Mouse (Mus musculus): ENCODE results near the gene Tkt.

Gene Tkt

DNA sequence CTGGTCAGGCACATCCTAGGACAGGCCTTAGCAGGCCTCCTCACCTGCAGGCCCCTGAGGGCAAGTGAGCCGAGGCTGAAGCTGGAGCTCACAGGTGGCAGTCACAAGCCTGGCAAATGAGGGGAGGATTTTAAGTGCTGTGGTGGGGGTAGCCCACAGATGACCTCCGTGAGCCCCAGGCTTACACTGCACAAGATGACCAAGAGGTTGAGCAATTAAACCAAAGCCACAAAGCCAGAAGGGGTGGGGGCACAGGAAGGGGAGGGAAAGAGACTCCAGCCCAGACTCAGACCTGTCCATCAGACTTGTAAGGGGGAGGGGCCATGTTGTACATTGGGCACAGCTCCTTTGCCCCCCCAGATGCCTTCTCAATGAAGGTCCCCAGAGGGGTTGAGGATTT is 68.6 kb downstream of the Tkt start:
- CTCF ChIA-PET, result interaction anchor here (0.5 to 1.2 kb wide), 5 partner anchors 12 to 54 kb away, joined by 3 to 6 read pairs (median 4); no protein-coding TSS in a partner anchor

GRCm38 (mm10) chr14:30618746-30619275 is 70.7 kb downstream of the Tkt start:
- CTCF ChIA-PET, result interaction anchor here (0.8 kb wide), 1 partner anchor 15 kb away, joined by 3 read pairs; no protein-coding TSS in a partner anchor

DNA sequence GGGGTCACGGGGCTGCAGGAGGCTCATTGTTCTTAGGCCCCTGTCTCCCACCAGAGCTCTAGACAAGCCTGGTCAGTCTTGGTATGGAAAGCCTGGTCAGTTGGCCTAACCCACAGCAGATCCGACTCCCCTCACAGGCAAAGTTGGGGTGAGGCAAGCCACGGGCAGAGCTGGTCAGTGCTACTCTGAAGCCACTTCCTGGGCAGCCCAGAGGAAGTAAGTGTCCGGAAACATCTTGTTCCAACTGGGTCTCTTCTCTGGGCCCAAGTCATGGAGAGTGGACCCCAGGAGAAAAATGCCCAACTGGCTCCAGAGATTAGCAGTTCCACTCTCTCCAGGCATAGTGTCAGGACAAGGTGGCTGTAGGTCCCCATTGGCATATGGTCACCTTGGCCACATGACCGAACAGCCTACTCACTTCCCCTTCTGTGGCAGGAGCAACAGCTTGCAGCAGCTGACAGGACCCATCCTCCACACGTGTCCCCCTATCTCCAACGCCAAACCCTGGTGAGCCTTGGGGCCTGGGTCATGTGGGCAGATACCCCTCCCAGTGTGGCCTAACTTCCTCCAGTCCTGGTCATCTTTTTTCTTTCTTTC is 71.9 kb downstream of the Tkt start:
- CTCF ChIA-PET, result interaction anchor here (0.9 kb wide), 1 partner anchor 14 kb away, joined by 4 read pairs; no protein-coding TSS in a partner anchor

GRCm38 (mm10) chr14:30622130-30622529 is 74.0 kb downstream of the Tkt start:
- CTCF ChIA-PET, result no interaction called here

- CTCF ChIA-PET, result no interaction called here
Measured at GRCm38 (mm10) chr14:30622556-30622955, 74.4 kb downstream of the Tkt start.
